Mouse (Mus musculus) limb, embryonic 10.5 days (tissue): Measurements from ENCODE around the gene Foxd3. TPM values are rescaled to one million over a fixed set of nuclear protein-coding genes. Genes with fewer than 3 reads are reported as not detected.

ENCODE experiments used
- DNase-seq: peaks from one replicate; pipeline ENCODE4 v3.0.0-alpha.2; 2017; ENCODE audit warnings: low spot score
- H3K27ac ChIP-seq: fragments of 300-500 bp; sonication (generic); 2 replicates; pipeline ENCODE4 v1.5.1; 2016; ENCODE audit warnings: mild to moderate bottlenecking
- H3K27me3 ChIP-seq: fragments of 300-500 bp; sonication (generic); 2 replicates; pipeline ENCODE4 v1.6.1; 2016; ENCODE audit warnings: low read depth, mild to moderate bottlenecking; ENCODE audit not compliant: poor library complexity, severe bottlenecking
- H3K36me3 ChIP-seq: fragments of 300-500 bp; sonication (generic); 2 replicates; pipeline ENCODE4 v1.6.1; 2016; ENCODE audit warnings: mild to moderate bottlenecking, moderate library complexity
- H3K4me1 ChIP-seq: fragments of 300-500 bp; sonication (generic); 2 replicates; pipeline ENCODE4 v1.6.1; 2016
- H3K4me3 ChIP-seq: fragments of 300-500 bp; sonication (generic); 2 replicates; pipeline ENCODE4 v1.5.1; 2016; ENCODE audit warnings: mild to moderate bottlenecking, moderate library complexity
- H3K9me3 ChIP-seq: fragments of 300-500 bp; sonication (generic); replicated peaks from 2 replicates; pipeline ENCODE4 v1.6.1; 2016; ENCODE audit warnings: mild to moderate bottlenecking
- WGBS: fragments of 180-500 bp; shearing (Covaris S2); methylation state at CpG from one replicate; pipeline ENCODE4 v1.1.7; 2016; 5-methylcytosine and 5-hydroxymethylcytosine counted together
- microRNA-seq: library from miRNA; unstranded; fragments of <30 nt; microRNA quantifications from one replicate; pipeline ENCODE4, GENCODE M21; 2017
- polyA plus RNA-seq: library from polyadenylated mRNA; unstranded; fragments of >200 nt; fragmentation: Nextera tagmentation; extraction: Ambion mirVana; gene quantifications from 2 replicates; pipeline ENCODE4 v1.2.1, GENCODE M21; 2016

Gene Foxd3
- polyA plus RNA-seq, 1 experiment from 2014 or later: 0.06 TPM

- Histone ChIP-seq H3K4me1 (peaks cover 35% of the 10 kb centered on the region), H3K36me3 (no peaks in the 10 kb centered on the region), H3K9me3 (no peaks in the 10 kb centered on the region), H3K27me3 (peaks cover 100% of the 10 kb centered on the region), H3K4me3 (no peak overlapping the region), H3K27ac (no peak overlapping the region)
- DNase-seq: peak; percentile 56
- under 1% methylated on average over 20 of the region's 20 CpGs for WGBS
Measured at GRCm38 (mm10) chr4:99660073-99660611, 4.0 kb downstream of the Foxd3 start.

DNA sequence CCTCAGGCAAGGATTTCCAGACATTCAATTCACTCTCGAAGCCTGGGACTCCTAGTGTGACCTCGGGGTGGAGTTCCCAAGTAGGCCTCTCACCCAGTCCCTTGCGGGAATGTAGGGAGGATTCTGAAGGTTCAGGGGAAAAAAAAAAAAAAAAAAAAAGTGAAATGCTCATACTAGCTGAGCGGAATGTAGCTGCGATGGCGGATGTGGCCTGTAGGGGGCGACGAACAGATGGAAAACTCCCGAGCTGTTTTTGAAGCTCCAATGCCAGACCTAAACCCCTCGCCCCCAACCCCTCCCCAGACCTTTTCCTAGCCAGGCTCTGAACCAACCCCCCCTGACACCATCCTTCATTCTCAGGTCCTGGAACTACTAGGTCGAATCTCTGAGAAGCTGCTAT lies 4.9 kb downstream of the Foxd3 start:
- no peak overlapping the region for H3K4me3 ChIP-seq
- H3K27me3 ChIP-seq: peaks cover 100% of the 10 kb centered on the region
- WGBS: under 1% methylated on average over 11 of the region's 11 CpGs
- no peak overlapping the region for H3K27ac ChIP-seq
- no peaks in the 10 kb centered on the region for H3K36me3 ChIP-seq
- DNase-seq: peak; percentile 87
- no peaks in the 10 kb centered on the region for H3K9me3 ChIP-seq
- peaks cover 31% of the 10 kb centered on the region for H3K4me1 ChIP-seq

- Histone ChIP-seq H3K4me3 (no peak overlapping the region), H3K4me1 (peaks cover 21% of the 10 kb centered on the region), H3K36me3 (no peaks in the 10 kb centered on the region), H3K27ac (no peak overlapping the region), H3K27me3 (peaks cover 100% of the 10 kb centered on the region), H3K9me3 (no peaks in the 10 kb centered on the region)
- peak; percentile 40 for DNase-seq
- 5% methylated on average over 12 of the region's 12 CpGs for WGBS
Measured at GRCm38 (mm10) chr4:99661956-99662355, 5.9 kb downstream of the Foxd3 start.

DNA sequence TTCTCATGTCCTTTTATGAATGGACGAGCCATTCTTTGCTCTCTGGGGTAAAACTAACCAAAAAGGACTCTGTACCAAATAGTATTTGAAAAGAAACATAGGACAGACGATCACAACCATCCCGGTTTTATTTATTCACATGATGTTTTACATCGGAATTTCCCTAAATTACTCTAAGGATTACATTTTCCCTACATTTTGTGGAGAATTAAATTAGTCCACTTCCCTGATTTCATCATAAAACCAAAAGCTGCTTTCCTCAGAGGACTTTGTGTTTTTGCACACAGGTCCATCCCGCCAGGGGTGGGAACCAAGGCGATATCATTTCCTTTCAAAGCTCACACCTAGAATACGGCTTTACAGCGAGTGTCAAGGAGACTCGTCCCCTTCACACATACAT lies 6.3 kb downstream of the Foxd3 start:
- peaks cover 96% of the 10 kb centered on the region for H3K27me3 ChIP-seq
- no peaks in the 10 kb centered on the region for H3K9me3 ChIP-seq
- H3K4me3 ChIP-seq: no peak overlapping the region
- 10% methylated on average over 9 of the region's 9 CpGs for WGBS
- DNase-seq: no peak
- no peaks in the 10 kb centered on the region for H3K36me3 ChIP-seq
- peaks cover 16% of the 10 kb centered on the region for H3K4me1 ChIP-seq
- H3K27ac ChIP-seq: no peak overlapping the region

DNA sequence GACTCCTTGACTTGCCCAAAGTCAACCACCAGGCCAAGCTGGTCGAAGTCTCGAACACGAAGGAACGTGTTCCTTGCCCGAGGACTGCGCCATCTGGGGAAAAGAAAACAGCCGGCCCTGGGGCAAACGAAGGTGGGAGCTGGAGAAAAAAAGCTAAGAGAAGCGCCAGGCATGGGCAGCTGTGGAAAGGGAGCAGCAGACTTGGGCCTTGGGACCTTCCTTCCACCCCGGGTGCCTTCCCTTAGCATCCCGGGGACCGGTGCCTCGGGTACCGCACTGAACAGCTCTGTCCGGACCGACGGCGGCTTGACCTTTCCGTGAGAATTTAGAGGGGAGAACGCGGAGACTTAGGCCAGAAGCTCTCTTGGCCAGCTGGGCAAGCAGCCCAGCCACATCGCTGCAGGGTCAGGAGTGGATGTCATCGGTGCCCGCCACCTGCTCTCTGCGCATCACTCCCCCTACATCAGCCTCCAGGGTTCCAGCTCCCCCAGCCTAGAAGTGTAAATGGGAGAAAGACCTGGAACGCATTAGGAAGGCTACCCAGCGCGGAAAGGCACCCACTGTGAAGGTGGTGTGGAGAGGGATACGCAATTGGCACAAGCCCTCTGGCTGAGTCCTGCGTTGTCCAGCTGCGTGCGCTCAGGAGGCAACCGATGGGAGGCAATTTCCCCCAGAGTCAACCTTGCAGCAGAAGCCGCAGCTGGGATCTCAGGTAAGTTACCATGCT lies 6.9 kb downstream of the Foxd3 start:
- no peaks in the 10 kb centered on the region for H3K9me3 ChIP-seq
- H3K27ac ChIP-seq: no peak overlapping the region
- H3K4me1 ChIP-seq: peaks cover 10% of the 10 kb centered on the region
- 4% methylated on average over 34 of the region's 34 CpGs for WGBS
- H3K27me3 ChIP-seq: peaks cover 94% of the 10 kb centered on the region
- peak; percentile 46 for DNase-seq
- no peaks in the 10 kb centered on the region for H3K36me3 ChIP-seq
- no peak overlapping the region for H3K4me3 ChIP-seq

DNA sequence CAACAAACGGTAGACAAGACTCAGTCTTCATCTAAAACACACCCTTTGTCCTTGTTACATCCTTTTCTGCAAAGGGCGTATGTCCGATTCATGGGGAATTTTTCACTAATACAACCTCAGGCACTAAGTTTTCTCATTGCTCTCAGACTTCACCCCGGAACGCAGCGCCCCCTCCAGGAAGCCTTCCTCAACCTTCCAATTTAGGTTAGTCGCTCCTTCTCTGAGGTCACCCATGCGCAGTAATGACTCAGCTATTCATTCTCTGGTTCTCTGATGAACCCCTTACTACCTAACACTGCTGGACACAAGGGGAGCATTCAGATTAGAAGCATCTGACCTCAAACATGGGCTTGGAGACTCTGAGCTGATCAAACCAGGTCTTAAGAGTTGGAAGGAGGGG lies 7.6 kb downstream of the Foxd3 start:
- 17% methylated on average over 8 of the region's 8 CpGs for WGBS
- peak; percentile 37 for DNase-seq
- H3K36me3 ChIP-seq: no peaks in the 10 kb centered on the region

DNA sequence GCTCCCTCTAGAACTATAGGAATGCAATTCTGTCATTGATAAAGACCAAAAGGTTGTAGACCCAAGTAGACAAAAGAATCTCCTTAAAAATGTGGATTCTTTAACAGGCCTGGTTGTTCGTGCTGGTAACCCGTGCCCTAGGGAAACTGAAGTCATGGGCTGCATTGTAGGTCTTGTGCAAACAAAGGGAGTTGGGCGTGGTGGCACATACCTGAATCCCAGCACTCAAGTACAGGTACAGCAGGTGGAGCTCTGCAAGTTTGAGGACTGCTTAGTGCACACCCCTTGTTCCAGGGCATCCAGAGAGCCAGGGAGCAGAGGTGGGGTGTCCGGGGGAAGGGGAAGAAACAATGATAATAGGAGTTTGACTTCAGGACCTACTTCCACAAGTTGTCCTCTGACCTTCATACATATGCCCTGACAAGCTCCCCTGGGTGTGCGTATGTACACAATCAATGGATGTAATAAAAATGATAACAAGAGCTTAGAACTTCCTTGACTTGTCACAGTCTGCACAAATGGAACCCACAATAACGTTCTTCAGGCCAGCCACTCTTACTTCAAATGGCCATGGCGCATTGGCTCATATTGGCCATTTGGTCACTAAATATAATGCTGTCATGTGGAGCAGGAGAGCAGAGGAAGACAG lies 14.2 kb downstream of the Foxd3 start:
- WGBS: 90% methylated on average over 7 of the region's 7 CpGs
- Histone ChIP-seq H3K4me3 (no peak overlapping the region), H3K4me1 (no peaks in the 10 kb centered on the region), H3K9me3 (no peaks in the 10 kb centered on the region), H3K36me3 (no peaks in the 10 kb centered on the region), H3K27me3 (peaks cover 21% of the 10 kb centered on the region), H3K27ac (no peak overlapping the region)
- DNase-seq: no peak

More for the DNA sequence above, 7.6 kb downstream of the Foxd3 start:
- Histone ChIP-seq H3K9me3 (no peaks in the 10 kb centered on the region), H3K27me3 (peaks cover 87% of the 10 kb centered on the region), H3K4me1 (peaks cover 10% of the 10 kb centered on the region; the same call in 1 of the 2 replicates), H3K4me3 (no peak overlapping the region), H3K27ac (no peak overlapping the region)

DNA sequence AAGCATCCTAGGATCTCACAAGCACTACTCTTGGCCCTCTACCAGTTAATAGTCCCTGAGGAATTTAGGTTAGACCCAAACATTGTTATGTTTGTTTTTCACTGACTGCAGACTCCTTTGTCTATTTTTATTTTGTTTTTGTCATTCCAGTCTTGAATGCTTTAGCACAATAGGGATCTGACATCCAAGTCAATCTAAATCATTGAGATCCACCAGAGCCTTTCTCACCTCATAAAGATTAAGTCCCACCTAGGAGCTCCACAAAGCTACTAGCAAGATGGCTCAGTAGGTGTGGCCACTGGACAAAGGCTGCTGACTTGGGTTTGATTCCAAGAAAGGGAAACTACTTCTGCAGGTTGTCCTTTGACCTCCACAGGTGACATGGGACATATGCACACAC lies 19.1 kb downstream of the Foxd3 start:
- no peak for DNase-seq
- no peak overlapping the region for H3K27ac ChIP-seq
- H3K9me3 ChIP-seq: no peaks in the 10 kb centered on the region
- H3K36me3 ChIP-seq: no peaks in the 10 kb centered on the region
- no peak overlapping the region for H3K4me3 ChIP-seq
- H3K4me1 ChIP-seq: no peaks in the 10 kb centered on the region
- no peaks in the 10 kb centered on the region for H3K27me3 ChIP-seq

GRCm38 (mm10) chr4:99683941-99684340 lies 27.8 kb downstream of the Foxd3 start:
- no peak overlapping the region for H3K27ac ChIP-seq
- DNase-seq: no peak
- H3K27me3 ChIP-seq: no peaks in the 10 kb centered on the region
- no peaks in the 10 kb centered on the region for H3K4me1 ChIP-seq
- no peaks in the 10 kb centered on the region for H3K9me3 ChIP-seq
- 89% methylated on average over 6 of the region's 6 CpGs for WGBS
- no peak overlapping the region for H3K4me3 ChIP-seq
- no peaks in the 10 kb centered on the region for H3K36me3 ChIP-seq

GRCm38 (mm10) chr4:99686308-99686707 lies 30.2 kb downstream of the Foxd3 start:
- Histone ChIP-seq H3K27me3 (no peaks in the 10 kb centered on the region), H3K9me3 (no peaks in the 10 kb centered on the region), H3K4me1 (no peaks in the 10 kb centered on the region), H3K36me3 (no peaks in the 10 kb centered on the region), H3K4me3 (no peak overlapping the region), H3K27ac (no peak overlapping the region)
- no peak for DNase-seq
- 61% methylated on average over 5 of the region's 5 CpGs for WGBS

Small RNAs within 50 kb of the gene (microRNA-seq; reads per million reads assigned to microRNA genes)
- gene Gm23366: not detected

Other genes starting within 250 kb of the Foxd3 start
- gene Alg6, start 59.4 kb downstream of the Foxd3 start, polyA plus RNA-seq: 18.5 and 19.0 TPM in 2 replicates
- gene Efcab7, start 172.9 kb downstream of the Foxd3 start, polyA plus RNA-seq: 20.8 and 23.1 TPM in 2 replicates